Mouse (Mus musculus) stomach, postnatal 0 days (tissue): ENCODE measurements at regions not wholly inside any gene's neighbourhood (a gene's known extent, or its start where the extent isn't known, plus 50 kb on each side); places are given as distances from the start of the nearest gene placed in this dataset.

Experiments
- ATAC-seq: fragments of 200-750 bp; cut with Nextera tagmentation; 2 replicates; pipeline ENCODE4 v1.8.0; 2017; ENCODE audit not compliant: low FRiP score, low TSS enrichment
- DNase-seq: peaks from one replicate; pipeline ENCODE4 v3.0.0-alpha.2; 2016; ENCODE audit warnings: low spot score
- H3K27ac ChIP-seq: fragments of 300-500 bp; sonication (generic); replicated peaks from 2 replicates; pipeline ENCODE4 v1.5.1; 2014; ENCODE audit warnings: mild to moderate bottlenecking, control low read depth
- H3K27me3 ChIP-seq: fragments of 300-500 bp; sonication (generic); 2 replicates; pipeline ENCODE4 v1.6.1; 2014; ENCODE audit warnings: low read length; ENCODE audit not compliant: control insufficient read depth, insufficient read depth
- H3K36me3 ChIP-seq: fragments of 300-500 bp; sonication (generic); 2 replicates; pipeline ENCODE4 v1.6.1; 2014; ENCODE audit warnings: low read length, mixed read lengths; ENCODE audit not compliant: control insufficient read depth, insufficient read depth
- H3K4me1 ChIP-seq: fragments of 300-500 bp; sonication (generic); replicated peaks from 2 replicates; pipeline ENCODE4 v1.6.1; 2014; ENCODE audit warnings: antibody characterized with exemption; ENCODE audit not compliant: control insufficient read depth, insufficient read depth
- H3K4me2 ChIP-seq: fragments of 300-500 bp; sonication (generic); replicated peaks from 2 replicates; pipeline ENCODE4 v1.6.1; 2014; ENCODE audit warnings: low read depth, mild to moderate bottlenecking, control low read depth, moderate library complexity
- H3K4me3 ChIP-seq: fragments of 300-500 bp; sonication (generic); 2 replicates; pipeline ENCODE4 v1.5.1; 2014; ENCODE audit warnings: low read depth, low read length, control low read depth
- H3K9ac ChIP-seq: fragments of 300-500 bp; sonication (generic); 2 replicates; pipeline ENCODE4 v1.6.1; 2014; ENCODE audit warnings: mild to moderate bottlenecking, low read length, control low read depth, mixed read lengths
- H3K9me3 ChIP-seq: fragments of 300-500 bp; sonication (generic); 2 replicates; pipeline ENCODE4 v1.6.1; 2016; ENCODE audit warnings: low read length; ENCODE audit not compliant: control insufficient read depth
- CTCF ChIP-seq: IDR thresholded peaks from 2 replicates; pipeline ENCODE4 v1.5.1; 2016; ENCODE audit warnings: antibody characterized with exemption, low read depth, mild to moderate bottlenecking, moderate library complexity
- EP300 ChIP-seq: optimal IDR thresholded peaks from 2 replicates; pipeline ENCODE3; 2016; ENCODE audit warnings: antibody characterized with exemption
- WGBS: fragments of 180-500 bp; shearing (Covaris S2); extraction: QIAGEN DNeasy Blood & Tissue Kit; methylation state at CpG from one replicate; pipeline ENCODE4 v1.1.7; 2014; 5-methylcytosine and 5-hydroxymethylcytosine counted together

DNA sequence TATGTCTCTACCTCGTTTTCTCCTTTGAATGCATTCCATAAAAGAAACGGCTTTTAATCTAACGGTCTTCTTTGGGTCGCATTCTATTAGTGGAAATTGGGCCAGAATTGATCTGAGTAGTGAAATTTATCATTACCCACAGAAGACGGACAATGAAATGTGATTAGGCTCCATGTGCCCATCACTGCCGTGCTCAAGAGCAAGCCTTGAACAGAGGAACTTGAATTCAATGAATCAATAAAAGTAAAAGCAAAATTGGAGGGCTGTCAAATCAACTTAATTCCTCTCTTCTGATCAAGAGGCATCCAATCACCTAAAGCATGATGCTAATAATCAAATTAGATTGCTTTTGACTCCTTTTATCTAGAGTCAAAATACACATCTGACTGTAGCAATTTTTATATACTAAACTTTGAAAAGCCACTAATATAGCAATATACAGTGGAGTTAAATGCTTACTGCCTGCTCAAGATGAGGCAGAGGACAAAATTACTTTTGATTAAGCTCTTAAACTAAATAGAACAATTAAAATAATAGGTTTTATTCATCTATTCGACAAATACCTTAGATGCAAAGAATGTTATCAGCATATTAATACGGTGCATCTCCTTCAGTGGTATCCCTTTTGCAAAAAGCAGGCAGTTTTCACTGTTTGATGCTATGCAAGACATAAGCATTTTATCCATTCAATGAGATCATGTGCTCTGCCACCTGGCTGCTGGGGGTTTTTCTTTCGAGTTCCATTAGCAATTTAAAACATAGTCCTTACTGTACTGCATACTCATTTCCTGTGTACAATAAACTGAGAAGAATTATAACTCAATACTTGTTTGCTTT is 321.5 kb upstream of the Robo2 start:
- no peak for DNase-seq
- ATAC-seq = no peak
- Histone ChIP-seq H3K27ac (no peak overlapping the region), H3K4me1 (no peaks in the 10 kb centered on the region), H3K4me2 (no peak overlapping the region), H3K27me3 (no peaks in the 10 kb centered on the region), H3K36me3 (no peaks in the 10 kb centered on the region), H3K9ac (no peak overlapping the region), H3K4me3 (no peak overlapping the region), H3K9me3 (no peaks in the 10 kb centered on the region)
- no peak for TF ChIP-seq EP300
- TF ChIP-seq CTCF = no peak
- WGBS = 78% methylated on average over 9 of the region's 9 CpGs

- ATAC-seq (no peak), DNase-seq (no peak)
- Histone ChIP-seq H3K4me2 (no peak overlapping the region), H3K27ac (no peak overlapping the region), H3K36me3 (no peaks in the 10 kb centered on the region), H3K27me3 (no peaks in the 10 kb centered on the region), H3K9me3 (no peaks in the 10 kb centered on the region), H3K4me3 (no peak overlapping the region), H3K4me1 (no peaks in the 10 kb centered on the region), H3K9ac (no peak overlapping the region)
- WGBS = 42% methylated on average over 3 of the region's 3 CpGs
- no peak for TF ChIP-seq EP300
- TF ChIP-seq CTCF = no peak
These were observed 318.7 kb upstream of the Robo2 start for GRCm38 (mm10) chr16:74730169-74730794.

- Histone ChIP-seq H3K4me2 (no peak overlapping the region), H3K9me3 (no peaks in the 10 kb centered on the region), H3K4me3 (no peak overlapping the region), H3K27ac (no peak overlapping the region), H3K36me3 (no peaks in the 10 kb centered on the region), H3K4me1 (no peaks in the 10 kb centered on the region), H3K27me3 (no peaks in the 10 kb centered on the region), H3K9ac (no peak overlapping the region)
- 39% methylated on average over 1 of the region's 1 CpGs for WGBS
- DNase-seq (no peak), ATAC-seq (no peak)
- TF ChIP-seq CTCF = no peak
- no peak for TF ChIP-seq EP300
These were observed 311.6 kb upstream of the Robo2 start for GRCm38 (mm10) chr16:74723217-74723616.

- H3K9me3 ChIP-seq = no peaks in the 10 kb centered on the region
- WGBS = 45% methylated on average over 2 of the region's 2 CpGs
These were observed 306.5 kb upstream of the Robo2 start for GRCm38 (mm10) chr16:74718154-74718553.

DNA sequence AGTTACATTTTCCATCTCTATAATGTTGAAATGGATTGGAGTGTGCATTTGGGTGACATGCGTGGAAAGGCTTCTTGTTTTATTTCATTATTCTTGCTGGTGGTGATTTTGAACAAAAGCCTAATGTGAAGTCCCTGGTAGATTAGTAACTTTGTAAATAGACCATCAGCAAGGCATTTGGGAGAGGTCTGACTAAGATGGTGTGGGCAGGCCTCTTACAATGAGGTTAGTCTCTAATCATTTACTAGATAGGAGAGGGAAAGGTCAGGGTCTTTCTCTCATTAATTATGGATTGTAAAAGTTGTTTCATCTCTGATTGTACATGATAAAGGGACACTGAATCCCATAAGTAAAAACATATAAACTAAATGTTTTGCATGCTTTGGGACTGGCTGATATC is 306.0 kb upstream of the Robo2 start:
- Histone ChIP-seq H3K9ac (no peak overlapping the region), H3K4me3 (no peak overlapping the region), H3K27ac (no peak overlapping the region), H3K36me3 (no peaks in the 10 kb centered on the region), H3K27me3 (no peaks in the 10 kb centered on the region), H3K4me2 (no peak overlapping the region), H3K4me1 (no peaks in the 10 kb centered on the region), H3K9me3 (no peaks in the 10 kb centered on the region)
- TF ChIP-seq EP300 (no peak), CTCF (no peak)
- DNase-seq = no peak
- 53% methylated on average over 1 of the region's 1 CpGs for WGBS
- ATAC-seq = no peak

More at GRCm38 (mm10) chr16:74718154-74718553, 306.5 kb upstream of the Robo2 start:
- no peaks in the 10 kb centered on the region for H3K4me1 ChIP-seq
- H3K4me2 ChIP-seq = no peak overlapping the region
- no peaks in the 10 kb centered on the region for H3K27me3 ChIP-seq
- DNase-seq (no peak), ATAC-seq (no peak)
- TF ChIP-seq EP300 = no peak
- TF ChIP-seq CTCF = no peak
- no peak overlapping the region for H3K4me3 ChIP-seq
- H3K36me3 ChIP-seq = no peaks in the 10 kb centered on the region
- H3K27ac ChIP-seq = no peak overlapping the region
- H3K9ac ChIP-seq = no peak overlapping the region

DNA sequence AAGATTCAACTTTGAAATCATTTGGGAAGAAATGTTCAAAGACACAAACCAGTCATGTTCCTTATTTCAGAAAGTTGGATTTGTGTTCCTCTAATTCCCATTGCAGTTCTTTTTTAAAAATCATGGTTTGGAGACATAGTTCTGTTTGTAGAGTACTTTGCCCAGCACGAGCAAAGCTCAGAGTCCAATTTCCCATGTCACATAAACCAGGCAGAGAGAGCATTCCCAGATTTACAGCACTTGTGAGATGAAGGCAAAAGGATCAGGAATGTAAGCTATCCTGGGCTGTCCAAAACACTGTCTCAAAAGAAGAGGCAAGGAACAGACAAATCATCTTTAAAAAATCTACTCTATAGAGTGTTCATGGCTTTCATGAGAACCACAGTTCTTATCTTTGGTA is 303.3 kb upstream of the Robo2 start:
- H3K4me1 ChIP-seq = no peaks in the 10 kb centered on the region
- no peaks in the 10 kb centered on the region for H3K36me3 ChIP-seq
- no peak overlapping the region for H3K27ac ChIP-seq
- DNase-seq = no peak
- TF ChIP-seq EP300 (no peak), CTCF (no peak)
- 33% methylated on average over 1 of the region's 1 CpGs for WGBS
- no peaks in the 10 kb centered on the region for H3K9me3 ChIP-seq
- H3K9ac ChIP-seq = no peak overlapping the region
- no peak overlapping the region for H3K4me3 ChIP-seq
- no peak overlapping the region for H3K4me2 ChIP-seq
- no peak for ATAC-seq
- H3K27me3 ChIP-seq = no peaks in the 10 kb centered on the region
